Mouse (Mus musculus): ENCODE data around the gene Kcnab1.

The Kcnab1 gene

GRCm38 (mm10) chr3:65204356-65205075, 95.3 kb downstream of the Kcnab1 start:
- DNase-seq: no peak

DNA sequence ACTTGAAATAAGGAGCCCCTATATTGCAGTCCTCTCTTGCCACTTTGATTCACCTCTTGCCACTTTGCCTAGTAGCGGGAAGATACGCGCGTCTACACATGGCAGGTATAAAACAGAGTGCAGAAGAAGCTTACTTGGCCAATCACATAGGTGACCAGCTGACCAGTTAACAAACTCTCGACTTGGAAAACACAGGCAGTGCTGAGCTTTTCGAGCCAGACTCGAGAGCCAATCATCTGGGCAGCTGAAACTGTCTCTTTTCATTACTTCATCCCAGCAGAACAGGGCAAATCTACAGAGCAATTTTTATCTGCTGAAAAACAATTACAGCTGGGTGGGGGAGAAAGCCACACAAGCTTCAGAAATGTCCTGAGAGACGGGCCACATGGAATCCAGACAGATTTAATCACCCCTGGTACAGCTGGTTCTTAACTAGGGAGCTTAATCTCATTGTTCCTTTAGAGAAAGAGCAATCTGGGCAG, 96.4 kb downstream of the Kcnab1 start:
- no peak for DNase-seq

- no peak for DNase-seq
Measured at GRCm38 (mm10) chr3:65213725-65214124, 104.5 kb downstream of the Kcnab1 start.

- DNase-seq: no peak
Measured at GRCm38 (mm10) chr3:65214635-65215034, 105.5 kb downstream of the Kcnab1 start.

DNA sequence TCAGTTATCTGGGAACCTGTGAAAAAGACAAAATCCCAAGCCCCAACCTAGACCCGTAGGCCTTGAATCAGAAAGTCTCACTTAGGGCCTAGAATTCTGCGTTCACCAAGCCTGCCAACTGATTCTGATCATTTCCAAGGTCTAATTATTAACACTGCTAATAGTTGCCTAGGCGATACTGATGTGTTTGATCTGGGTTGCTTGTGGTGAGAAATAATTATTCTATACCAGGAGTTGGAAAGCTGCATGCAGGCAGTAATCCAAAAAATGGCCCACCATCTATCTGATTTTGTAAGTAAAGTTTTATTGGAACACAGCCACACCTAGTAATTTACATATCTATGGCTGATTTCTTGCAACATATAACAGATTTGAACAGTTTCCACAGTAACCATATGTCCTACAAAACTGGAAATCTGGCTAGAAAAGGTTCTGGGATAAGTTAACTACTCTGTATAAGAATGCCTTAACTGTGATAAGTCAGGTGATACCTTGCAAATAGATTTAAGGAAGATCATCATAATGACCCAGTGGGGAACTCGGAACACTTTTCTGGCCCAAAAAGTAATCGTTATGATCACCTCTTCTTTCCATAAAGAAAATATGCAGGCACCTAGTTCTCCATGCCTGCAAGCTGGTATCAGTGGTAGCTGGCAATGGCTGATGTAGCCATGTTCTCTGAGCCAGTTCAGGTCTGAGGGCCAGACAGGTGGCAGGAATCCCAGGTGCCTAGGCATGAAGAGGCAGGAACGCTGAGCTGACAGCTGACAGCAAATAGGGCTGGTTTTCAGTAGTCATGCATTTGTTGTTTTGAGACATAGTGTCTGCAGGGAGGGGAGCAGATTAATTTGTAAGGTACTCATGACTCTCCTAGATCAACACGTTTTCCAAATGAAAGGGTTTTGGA, 108.7 kb downstream of the Kcnab1 start:
- DNase-seq: no peak

GRCm38 (mm10) chr3:65220287-65220686, 111.1 kb downstream of the Kcnab1 start:
- no peak for DNase-seq

DNA sequence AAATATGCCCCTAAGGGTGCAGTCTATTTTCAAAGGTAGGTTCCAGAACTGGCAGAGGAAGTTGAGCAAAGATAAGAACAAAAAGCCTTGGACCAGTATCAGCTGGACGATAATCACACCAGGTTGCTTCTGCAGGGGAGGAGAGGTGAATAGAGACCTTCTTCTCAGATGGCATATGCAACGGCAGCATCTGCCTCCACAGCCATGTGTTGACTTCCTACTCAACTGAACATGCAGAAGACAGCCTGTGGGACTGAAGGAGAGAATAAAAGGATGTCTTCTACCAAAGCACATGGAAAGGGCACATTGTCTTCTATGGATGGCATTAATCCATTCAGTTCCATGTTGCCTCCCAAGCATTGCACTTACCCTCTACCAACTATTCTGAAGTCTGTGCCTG, 114.5 kb downstream of the Kcnab1 start:
- DNase-seq: no peak

DNA sequence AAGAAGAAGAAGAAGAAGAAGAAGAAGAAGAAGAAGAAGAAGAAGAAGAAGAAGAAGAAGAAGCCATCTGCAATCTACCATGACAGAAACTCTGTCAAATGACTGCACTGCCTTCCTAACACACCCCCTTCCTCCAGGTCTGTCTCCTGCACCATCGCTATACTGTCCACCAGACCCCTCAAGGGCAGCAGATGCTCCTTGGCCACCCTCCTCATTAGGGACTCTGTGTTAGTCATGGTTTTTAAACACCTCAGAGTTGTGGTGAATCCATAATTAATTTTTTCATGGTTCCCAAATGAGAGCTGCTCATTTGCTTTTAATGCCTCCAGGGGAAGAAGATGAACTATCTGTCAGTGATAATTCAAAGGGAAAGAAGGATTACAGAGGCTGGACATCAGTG, 121.8 kb downstream of the Kcnab1 start:
- no peak for DNase-seq

DNA sequence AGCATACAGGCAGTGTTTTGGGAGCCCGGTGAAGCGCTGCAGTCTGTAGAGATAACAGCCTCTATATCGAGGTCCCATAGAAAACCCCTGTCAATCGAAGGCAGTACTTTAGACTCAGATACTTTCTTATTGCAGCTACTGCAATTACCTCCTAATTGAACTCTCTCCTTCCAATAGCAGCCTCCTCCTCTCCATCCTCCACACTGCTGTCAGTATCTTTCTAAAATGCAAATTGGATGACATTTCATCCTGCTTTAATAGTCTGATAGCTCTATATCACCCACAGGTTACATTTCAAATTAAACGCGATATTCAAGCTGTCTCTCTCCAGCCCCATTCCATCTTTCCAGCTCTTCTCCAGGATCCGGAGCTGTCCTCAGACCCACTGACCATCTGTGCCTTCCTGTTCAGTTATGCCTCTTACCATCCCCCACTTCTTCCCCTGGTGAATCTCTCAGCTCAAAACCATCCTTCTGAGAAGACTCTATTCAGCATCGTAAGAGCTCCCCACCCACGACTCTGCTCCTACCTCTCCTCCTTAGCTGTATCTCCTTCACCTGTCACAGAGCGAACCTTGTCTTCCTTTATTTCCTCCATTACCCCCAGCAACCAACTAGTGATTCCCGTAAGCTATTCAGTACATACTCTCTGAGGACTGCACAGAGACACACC, 122.4 kb downstream of the Kcnab1 start:
- no peak for DNase-seq

DNA sequence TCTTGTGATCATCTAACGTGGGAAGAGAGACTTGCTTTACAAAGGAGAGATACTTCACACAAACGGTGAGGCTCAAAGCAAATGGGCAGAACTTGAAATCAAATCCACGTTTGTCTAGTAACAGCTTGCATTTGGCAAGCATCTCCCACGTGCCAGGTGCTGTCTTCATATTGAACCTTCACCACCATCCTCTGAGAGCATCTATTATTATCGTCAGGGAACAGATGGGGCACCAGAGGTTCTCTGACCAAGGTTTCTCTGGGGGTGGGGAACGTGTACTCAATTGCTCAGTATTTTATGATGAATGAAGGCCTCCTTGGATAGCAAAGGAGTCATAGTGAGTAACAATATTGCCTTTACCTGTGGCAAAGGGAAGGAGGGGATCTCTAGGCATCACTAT, 139.8 kb downstream of the Kcnab1 start:
- DNase-seq: no peak

- DNase-seq: no peak
Measured at GRCm38 (mm10) chr3:65260521-65260920, 151.3 kb downstream of the Kcnab1 start.

GRCm38 (mm10) chr3:65262506-65263422, 153.6 kb downstream of the Kcnab1 start:
- no peak for DNase-seq

GRCm38 (mm10) chr3:65273317-65273716, 164.1 kb downstream of the Kcnab1 start:
- no peak for DNase-seq

DNA sequence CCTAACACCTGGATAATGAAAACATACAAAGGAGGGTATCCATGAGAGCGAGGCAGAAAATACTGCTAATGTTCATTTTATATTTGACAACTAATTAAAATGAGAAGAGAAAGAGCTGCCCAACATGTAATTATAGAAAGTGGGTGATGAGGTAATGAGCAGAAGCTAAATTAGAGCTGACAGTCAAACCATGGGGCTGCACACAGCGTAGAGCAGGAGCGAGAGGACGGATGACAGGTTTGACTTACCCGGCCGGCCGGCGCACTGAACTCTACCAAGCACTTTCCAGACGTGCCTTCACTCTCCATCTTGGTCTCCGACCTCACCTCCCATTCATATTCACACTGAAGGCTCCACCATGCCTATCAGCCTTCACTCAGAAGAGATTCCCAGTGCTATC, 168.6 kb downstream of the Kcnab1 start:
- DNase-seq: no peak

DNA sequence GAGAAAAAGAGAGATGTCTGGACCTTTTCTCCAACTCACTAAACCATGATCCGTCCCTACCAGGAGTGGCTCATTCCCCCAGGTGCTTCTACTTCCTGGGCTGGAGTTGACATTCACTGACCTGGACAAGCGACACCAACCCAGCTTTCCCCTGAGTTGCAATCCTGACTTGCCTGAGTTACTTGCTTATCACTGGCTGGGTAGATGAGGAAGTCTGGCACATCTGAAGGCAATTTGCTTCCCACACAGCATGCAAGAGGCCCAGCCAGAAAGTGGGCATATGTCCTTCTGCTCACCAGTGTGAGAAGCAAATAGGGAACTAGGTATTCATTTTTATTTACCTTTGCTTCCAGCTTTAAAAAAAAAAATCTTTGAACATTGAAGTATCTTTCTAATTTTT, 174.2 kb downstream of the Kcnab1 start:
- DNase-seq: no peak

- no peak for DNase-seq
Measured at GRCm38 (mm10) chr3:65288994-65289393, 179.8 kb downstream of the Kcnab1 start.

- DNase-seq: no peak
Measured at GRCm38 (mm10) chr3:65296996-65297395, 187.8 kb downstream of the Kcnab1 start.

- no peak for DNase-seq
Measured at GRCm38 (mm10) chr3:65299205-65299604, 190.0 kb downstream of the Kcnab1 start.

DNA sequence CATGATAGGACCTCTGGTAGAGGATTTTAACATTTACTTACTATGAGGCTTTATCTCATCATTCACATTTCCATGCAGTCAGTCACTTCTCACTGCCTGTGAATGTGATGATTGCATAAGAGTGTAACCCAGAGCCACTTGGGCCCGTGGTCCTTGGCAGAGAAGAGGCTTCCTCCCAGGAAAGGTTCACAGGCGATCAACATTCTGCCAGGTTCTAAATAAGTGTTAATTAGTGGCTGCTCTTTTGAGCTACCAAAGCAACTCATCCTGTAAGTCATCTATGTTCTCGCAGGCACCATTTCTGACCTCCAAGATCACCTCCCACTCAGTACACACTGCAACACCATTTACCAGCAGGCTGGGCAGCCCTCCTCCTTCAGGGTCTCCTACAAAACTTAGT, 192.3 kb downstream of the Kcnab1 start:
- no peak for DNase-seq

- DNase-seq: no peak
Measured at GRCm38 (mm10) chr3:65302559-65302958, 193.4 kb downstream of the Kcnab1 start.

- no peak for DNase-seq
Measured at GRCm38 (mm10) chr3:65315837-65316236, 206.7 kb downstream of the Kcnab1 start.

DNA sequence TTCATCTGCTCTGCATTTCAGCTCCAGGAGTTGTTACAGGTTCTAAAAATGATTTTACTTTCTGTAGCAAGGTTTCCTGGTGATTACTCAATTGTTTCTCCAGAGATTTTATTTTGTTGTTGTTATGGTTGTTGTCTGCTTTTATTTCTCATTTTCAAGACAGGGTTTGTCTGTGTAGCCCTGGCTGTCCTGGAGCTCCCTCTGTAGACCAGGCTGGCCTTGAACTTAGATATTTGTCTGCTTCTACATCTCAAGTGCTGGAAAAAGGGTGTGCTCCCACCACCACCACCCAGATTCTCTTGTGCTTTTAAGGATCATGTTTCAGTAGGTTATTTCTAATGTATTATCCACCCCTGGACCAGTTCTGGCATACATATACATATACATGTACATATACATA, 207.6 kb downstream of the Kcnab1 start:
- no peak for DNase-seq
